Mouse (Mus musculus) lung, embryonic 14.5 days (tissue): ENCODE measurements around the gene Cct2. TPM values are rescaled to one million over a fixed set of nuclear protein-coding genes. Genes with fewer than 3 reads are reported as not detected.

Experiments used
- ATAC-seq: fragments of 200-750 bp; cut with Nextera tagmentation; 2 replicates; pipeline ENCODE4 v1.8.0; 2017; ENCODE audit warnings: mild to moderate bottlenecking, moderate TSS enrichment, moderate library complexity; ENCODE audit not compliant: insufficient read depth
- DNase-seq: peaks from one replicate; pipeline ENCODE4 v3.0.0-alpha.2; 2015
- H3K27ac ChIP-seq: fragments of 300-500 bp; sonication (generic); 2 replicates; pipeline ENCODE4 v1.5.1; 2014; ENCODE audit warnings: low read depth, mild to moderate bottlenecking, moderate library complexity
- H3K27me3 ChIP-seq: fragments of 300-500 bp; sonication (generic); 2 replicates; pipeline ENCODE4 v1.6.1; 2014; ENCODE audit warnings: low read length, control low read depth; ENCODE audit not compliant: insufficient read depth
- H3K36me3 ChIP-seq: fragments of 300-500 bp; sonication (generic); 2 replicates; pipeline ENCODE4 v1.6.1; 2014; ENCODE audit warnings: control low read depth; ENCODE audit not compliant: insufficient read depth
- H3K4me1 ChIP-seq: fragments of 300-500 bp; sonication (generic); 2 replicates; pipeline ENCODE4 v1.6.1; 2014; ENCODE audit warnings: antibody characterized with exemption, control low read depth; ENCODE audit not compliant: insufficient read depth
- H3K4me2 ChIP-seq: fragments of 300-500 bp; sonication (generic); 2 replicates; pipeline ENCODE4 v1.6.1; 2014; ENCODE audit warnings: mild to moderate bottlenecking
- H3K4me3 ChIP-seq: fragments of 300-500 bp; sonication (generic); 2 replicates; pipeline ENCODE4 v1.5.1; 2014; ENCODE audit warnings: low read depth, low read length
- H3K9ac ChIP-seq: fragments of 300-500 bp; sonication (generic); 2 replicates; pipeline ENCODE4 v1.6.1; 2014
- H3K9me3 ChIP-seq: fragments of 300-500 bp; sonication (generic); 2 replicates; pipeline ENCODE4 v1.6.1; 2016; ENCODE audit warnings: low read depth, low read length, control low read depth
- CTCF ChIP-seq: IDR thresholded peaks from 2 replicates; pipeline ENCODE4 v1.5.1; 2016; ENCODE audit warnings: antibody characterized with exemption, low read depth
- WGBS: fragments of 180-500 bp; shearing (Covaris S2); extraction: QIAGEN DNeasy Blood & Tissue Kit; methylation state at CpG from one replicate; pipeline ENCODE4 v1.1.7; 2014; 5-methylcytosine and 5-hydroxymethylcytosine counted together
- polyA plus RNA-seq: library from polyadenylated mRNA; unstranded; fragments of >200 nt; fragmentation: Nextera tagmentation; extraction: Ambion mirVana; gene quantifications from 2 replicates; pipeline ENCODE4 v1.2.1, GENCODE M21; 2014

Cct2 gene
- polyA plus RNA-seq, 1 experiment from 2014 or later: 283 TPM

GRCm38 (mm10) chr10:117018281-117018840 is 45.3 kb downstream of the Cct2 start:
- Histone ChIP-seq H3K36me3 (no peaks in the 10 kb centered on the region), H3K4me2 (no peak overlapping the region), H3K4me1 (peaks cover 8% of the 10 kb centered on the region; the same call in 1 of the 2 replicates), H3K9ac (no peak overlapping the region), H3K9me3 (no peaks in the 10 kb centered on the region), H3K27me3 (0 out of 2 replicates have a peak, but pooled peaks cover 2% of the 10 kb centered on the region), H3K27ac (no peak overlapping the region), H3K4me3 (no peak overlapping the region)
- 69% methylated on average over 7 of the region's 7 CpGs for whole genome bisulfite sequencing
- ATAC-seq (no peak), DNase-seq (no peak)
- TF ChIP-seq CTCF: no peak

GRCm38 (mm10) chr10:117014565-117014964 is 49.0 kb downstream of the Cct2 start:
- Histone ChIP-seq H3K4me1 (no peaks in the 10 kb centered on the region), H3K4me3 (no peak overlapping the region), H3K27ac (no peak overlapping the region), H3K9me3 (no peaks in the 10 kb centered on the region), H3K4me2 (no peak overlapping the region), H3K27me3 (no peaks in the 10 kb centered on the region), H3K9ac (no peak overlapping the region), H3K36me3 (no peaks in the 10 kb centered on the region)
- 67% methylated on average over 5 of the region's 5 CpGs for WGBS
- TF ChIP-seq CTCF: no peak
- ATAC-seq: peak; percentile 15; the same call in 1 of the 2 replicates
- DNase-seq: peak; percentile 35

GRCm38 (mm10) chr10:117013689-117014390 is 49.8 kb downstream of the Cct2 start:
- no peaks in the 10 kb centered on the region for H3K36me3 ChIP-seq
- H3K27ac ChIP-seq: peak overlapping the region; percentile 42; the same call in 1 of the 2 replicates
- no peaks in the 10 kb centered on the region for H3K4me1 ChIP-seq
- no peak overlapping the region for H3K4me3 ChIP-seq
- peak; percentile 96 for ATAC-seq
- no peaks in the 10 kb centered on the region for H3K9me3 ChIP-seq
- WGBS: 8% methylated on average over 12 of the region's 12 CpGs
- peak; percentile 80 for DNase-seq
- peak overlapping the region; percentile 40 for H3K4me2 ChIP-seq
- H3K9ac ChIP-seq: no peak overlapping the region
- TF ChIP-seq CTCF: peak; percentile 44
- H3K27me3 ChIP-seq: no peaks in the 10 kb centered on the region

GRCm38 (mm10) chr10:117011047-117011446 is 52.6 kb downstream of the Cct2 start:
- Histone ChIP-seq H3K27me3 (no peaks in the 10 kb centered on the region), H3K4me2 (no peak overlapping the region), H3K4me3 (no peak overlapping the region), H3K27ac (no peak overlapping the region), H3K4me1 (no peaks in the 10 kb centered on the region), H3K9ac (no peak overlapping the region), H3K9me3 (no peaks in the 10 kb centered on the region), H3K36me3 (no peaks in the 10 kb centered on the region)
- no peak for TF ChIP-seq CTCF
- 61% methylated on average over 8 of the region's 8 CpGs for WGBS
- DNase-seq (no peak), ATAC-seq (no peak)

- Histone ChIP-seq H3K27ac (no peak overlapping the region), H3K36me3 (no peaks in the 10 kb centered on the region), H3K4me2 (no peak overlapping the region), H3K4me1 (no peaks in the 10 kb centered on the region), H3K9ac (no peak overlapping the region), H3K9me3 (no peaks in the 10 kb centered on the region), H3K27me3 (no peaks in the 10 kb centered on the region), H3K4me3 (no peak overlapping the region)
- ATAC-seq (no peak), DNase-seq (no peak)
- no peak for TF ChIP-seq CTCF
- 80% methylated on average over 6 of the region's 6 CpGs for WGBS
Observed at GRCm38 (mm10) chr10:117009691-117010090, 53.9 kb downstream of the Cct2 start.

- H3K4me3 ChIP-seq: no peak overlapping the region
- no peaks in the 10 kb centered on the region for H3K27me3 ChIP-seq
- H3K4me1 ChIP-seq: no peaks in the 10 kb centered on the region
- WGBS: 54% methylated on average over 12 of the region's 12 CpGs
- no peak for TF ChIP-seq CTCF
- H3K9ac ChIP-seq: no peak overlapping the region
- H3K36me3 ChIP-seq: no peaks in the 10 kb centered on the region
- no peak overlapping the region for H3K27ac ChIP-seq
- no peak for DNase-seq
- no peak for ATAC-seq
- no peaks in the 10 kb centered on the region for H3K9me3 ChIP-seq
- no peak overlapping the region for H3K4me2 ChIP-seq
Observed at GRCm38 (mm10) chr10:117005707-117006464, 57.7 kb downstream of the Cct2 start.

- no peaks in the 10 kb centered on the region for H3K36me3 ChIP-seq
- DNase-seq (no peak), ATAC-seq (no peak)
- no peak overlapping the region for H3K27ac ChIP-seq
- no peak overlapping the region for H3K4me3 ChIP-seq
- no peaks in the 10 kb centered on the region for H3K9me3 ChIP-seq
- H3K4me1 ChIP-seq: no peaks in the 10 kb centered on the region
- no peak for TF ChIP-seq CTCF
- 66% methylated on average over 5 of the region's 5 CpGs for WGBS
- H3K4me2 ChIP-seq: no peak overlapping the region
- no peak overlapping the region for H3K9ac ChIP-seq
- H3K27me3 ChIP-seq: no peaks in the 10 kb centered on the region
Observed at GRCm38 (mm10) chr10:117004695-117005094, 58.9 kb downstream of the Cct2 start.

Other genes starting within 250 kb of the Cct2 start
- 0.09 TPM in 1 of 2 replicates, not detected in the other for gene Myrfl, start 166.9 kb downstream of the Cct2 start, polyA plus RNA-seq
- 30.1 TPM in 2 replicates for gene Rab3ip, start 113.0 kb downstream of the Cct2 start, polyA plus RNA-seq
- gene Gm10271, start 91.2 kb downstream of the Cct2 start, polyA plus RNA-seq: not detected in 2 replicates
- 0.11 and 0.39 TPM in 2 replicates for gene Best3, start 77.5 kb downstream of the Cct2 start, polyA plus RNA-seq
- gene Lrrc10, start 18.5 kb downstream of the Cct2 start, polyA plus RNA-seq: 0.17 and 0.47 TPM in 2 replicates
- 26.4 and 27.8 TPM in 2 replicates for gene Frs2, start 84.7 kb upstream of the Cct2 start, polyA plus RNA-seq
- 73.0 and 74.9 TPM in 2 replicates for gene Yeats4, start 160.7 kb upstream of the Cct2 start, polyA plus RNA-seq
- not detected in 2 replicates for gene 9530003J23Rik, start 174.9 kb upstream of the Cct2 start, polyA plus RNA-seq
- 105 and 131 TPM in 2 replicates for gene Lyz2, start 218.5 kb upstream of the Cct2 start, polyA plus RNA-seq
- gene Lyz1, start 229.1 kb upstream of the Cct2 start, polyA plus RNA-seq: not detected in 2 replicates